Mouse (Mus musculus) NIH3T3 (cell line): ENCODE measurements around the gene Ctag2.

Source experiments
- DNase-seq: peaks from one replicate; pipeline ENCODE4 v3.0.0-alpha.2; 2012; ENCODE audit warnings: low read depth

Gene Ctag2

DNA sequence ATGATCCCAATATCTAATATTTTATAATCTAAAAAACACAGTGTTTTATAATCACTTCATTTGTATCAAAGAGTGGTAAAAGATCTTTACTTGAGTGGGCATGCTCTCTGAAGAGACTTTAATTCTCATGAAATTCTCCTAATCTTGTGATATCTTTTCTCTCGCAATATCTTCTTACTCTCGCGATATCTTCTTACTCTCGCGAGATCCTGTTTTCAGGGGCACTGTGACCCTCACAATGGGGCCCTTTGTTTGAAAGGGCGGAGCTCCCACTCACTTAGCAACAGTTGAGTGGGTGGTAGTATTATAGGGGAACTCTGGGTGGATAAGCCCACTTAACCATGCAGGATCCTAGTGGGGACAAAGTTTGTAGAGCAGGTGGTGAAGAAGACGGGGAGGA, at the start of gene Ctag2:
Gene Ctag2, plus strand, starts transcription at position 301 of the 400 bp plus-strand sequence.
- no peak for DNase-seq
